ENCODE assay signal across 8 mouse cellular contexts in the genomic region with DNA sequence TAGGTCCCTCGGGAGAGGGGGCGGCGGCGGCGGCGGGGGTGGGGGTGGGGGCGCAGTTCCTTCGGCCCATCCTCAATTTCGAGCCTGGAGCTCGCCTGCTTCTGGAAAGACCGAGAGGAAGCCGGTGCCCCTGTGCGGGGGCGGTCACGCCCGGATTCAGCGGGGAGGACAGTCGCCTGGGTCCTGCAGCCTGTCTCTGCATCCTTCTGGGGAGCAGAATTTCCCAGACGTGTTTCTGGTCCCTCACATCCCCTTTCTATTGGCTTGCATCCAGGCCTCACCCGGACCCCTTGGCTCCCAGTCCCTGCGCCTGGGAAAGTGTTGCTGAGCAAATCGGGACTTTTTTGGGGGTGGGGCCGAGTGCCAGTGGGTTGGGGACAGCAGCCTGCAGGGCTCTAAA. TPM values are rescaled to one million over a fixed set of nuclear protein-coding genes. Genes with fewer than 3 reads are reported as not detected.
DNase-seq lines count a peak whose midpoint lies in the region; ATAC-seq and TF ChIP-seq lines count a peak whose summit lies in the region.

No protein-coding gene starts in this region.

- H3K9ac ChIP-seq in kidney, embryonic 16.5 days (replicated peaks; ENCODE audit: low read length): peak overlapping the region; percentile 68
- peak overlapping the region; percentile 77 for H3K9ac ChIP-seq in hindbrain, embryonic 12.5 days
- no peak overlapping the region for H3K9ac ChIP-seq in liver, adult 2 months (ENCODE audit: low read depth, low read length)

- no peak for DNase-seq in kidney, adult 18-20 months
- peak; percentile 35 for DNase-seq in ZHBTc4 (ENCODE audit: low read depth, low spot score)
- DNase-seq in forebrain, embryonic 10.5 days (ENCODE audit: extremely low spot score, low spot score): no peak
- DNase-seq in liver, adult 2 months (ENCODE audit: extremely low read depth, low read depth, low spot score): no peak

- peak overlapping the region; percentile 69 for H3K4me2 ChIP-seq in kidney, embryonic 16.5 days (replicated peaks; ENCODE audit: low read depth, low read length)
- peak overlapping the region; percentile 73 for H3K4me2 ChIP-seq in hindbrain, embryonic 12.5 days (replicated peaks)

- H3K4me1 ChIP-seq in kidney, embryonic 16.5 days (ENCODE audit: insufficient read depth, low read length): peaks cover 18% of the 10 kb centered on the region; the same call in 1 of the 2 replicates
- H3K4me1 ChIP-seq in forebrain, embryonic 10.5 days: peaks cover 20% of the 10 kb centered on the region
- peaks cover 5% of the 10 kb centered on the region; the same call in 1 of the 2 replicates for H3K4me1 ChIP-seq in hindbrain, embryonic 12.5 days
- peaks cover 4% of the 10 kb centered on the region; the same call in 1 of the 2 replicates for H3K4me1 ChIP-seq in liver, adult 2 months (ENCODE audit: control insufficient read depth, insufficient read depth, low read length)
- H3K4me1 ChIP-seq in olfactory bulb, adult 2 months (ENCODE audit: control insufficient read depth, insufficient read depth, low read length): peaks cover 4% of the 10 kb centered on the region; the same call in 1 of the 2 replicates

- no peaks in the 10 kb centered on the region for H3K27me3 ChIP-seq in kidney, embryonic 16.5 days (ENCODE audit: insufficient read depth, low read length)
- peaks cover 22% of the 10 kb centered on the region for H3K27me3 ChIP-seq in forebrain, embryonic 10.5 days (ENCODE audit: poor library complexity, severe bottlenecking)
- H3K27me3 ChIP-seq in hindbrain, embryonic 12.5 days: peaks cover 7% of the 10 kb centered on the region
- H3K27me3 ChIP-seq in liver, adult 2 months (ENCODE audit: control insufficient read depth, insufficient read depth, low read length): peaks cover 2% of the 10 kb centered on the region; the same call in 1 of the 2 replicates

- TF ChIP-seq CTCF in liver, adult 2 months (IDR thresholded peaks at IDR 0.05; ENCODE audit: low read depth, low read length): no peak
- TF ChIP-seq CTCF in olfactory bulb, adult 2 months (IDR thresholded peaks at IDR 0.05; ENCODE audit: insufficient read depth, low read depth, low read length): no peak

- no peaks in the 10 kb centered on the region for H3K36me3 ChIP-seq in kidney, embryonic 16.5 days (ENCODE audit: insufficient read depth, low read length)
- H3K36me3 ChIP-seq in forebrain, embryonic 10.5 days (replicated peaks): no peaks in the 10 kb centered on the region
- no peaks in the 10 kb centered on the region for H3K36me3 ChIP-seq in hindbrain, embryonic 12.5 days
- no peaks in the 10 kb centered on the region for H3K36me3 ChIP-seq in liver, adult 2 months (ENCODE audit: control insufficient read depth, insufficient read depth, low read length)

- no peak overlapping the region for H3K27ac ChIP-seq in kidney, embryonic 16.5 days (ENCODE audit: low read length)
- peak overlapping the region; percentile 87 for H3K27ac ChIP-seq in forebrain, embryonic 10.5 days
- H3K27ac ChIP-seq in hindbrain, embryonic 12.5 days: no peak overlapping the region
- H3K27ac ChIP-seq in liver, adult 2 months (replicated peaks; ENCODE audit: insufficient read depth, low read depth, low read length): no peak overlapping the region
- no peak overlapping the region for H3K27ac ChIP-seq in olfactory bulb, adult 2 months (ENCODE audit: insufficient read depth, low read depth, low read length)

- H3K79me2 ChIP-seq in liver, adult 2 months (ENCODE audit: control insufficient read depth, insufficient read depth, low read length): no peaks in the 10 kb centered on the region

- no peak for TF ChIP-seq POLR2A in liver, adult 2 months (IDR thresholded peaks at IDR 0.05; ENCODE audit: extremely low read depth, insufficient read depth, low read length)
- no peak for TF ChIP-seq POLR2A in olfactory bulb, adult 2 months (IDR thresholded peaks at IDR 0.05; ENCODE audit: insufficient read depth, low read depth, low read length)

- H3K4me3 ChIP-seq in kidney, embryonic 16.5 days (ENCODE audit: low read length): peak overlapping the region; percentile 69
- H3K4me3 ChIP-seq in forebrain, embryonic 10.5 days: peak overlapping the region; percentile 85
- peak overlapping the region; percentile 71 for H3K4me3 ChIP-seq in hindbrain, embryonic 12.5 days
- peak overlapping the region; percentile 14; the same call in 1 of the 2 replicates for H3K4me3 ChIP-seq in liver, adult 2 months (ENCODE audit: insufficient read depth, low read depth, low read length)
- H3K4me3 ChIP-seq in olfactory bulb, adult 2 months (ENCODE audit: insufficient read depth, low read depth, low read length): peak overlapping the region; percentile 63

- WGBS in kidney, embryonic 16.5 days: 0% methylated on average over 16 of the region's 23 CpGs
- WGBS in forebrain, embryonic 10.5 days: 1% methylated on average over 18 of the region's 23 CpGs
- WGBS in hindbrain, embryonic 12.5 days: 0% methylated on average over 22 of the region's 23 CpGs
- WGBS in liver, adult 2 months: 2% methylated on average over 23 of the region's 23 CpGs
- 0% methylated on average over 23 of the region's 23 CpGs for WGBS in olfactory bulb, adult 2 months

- ATAC-seq in kidney, embryonic 16.5 days (ENCODE audit: low FRiP score, low TSS enrichment): peak; percentile 64
- ATAC-seq in hindbrain, embryonic 12.5 days (ENCODE audit: low FRiP score): peak; percentile 73
- no peak for ATAC-seq in erythroblast, adult 5-6 weeks (replicated peaks; ENCODE audit: low FRiP score, poor library complexity, severe bottlenecking)

- H3K9me3 ChIP-seq in kidney, embryonic 16.5 days (ENCODE audit: low read length): no peaks in the 10 kb centered on the region
- peaks cover 4% of the 10 kb centered on the region; the same call in 1 of the 2 replicates for H3K9me3 ChIP-seq in forebrain, embryonic 10.5 days
- H3K9me3 ChIP-seq in hindbrain, embryonic 12.5 days (replicated peaks): no peaks in the 10 kb centered on the region

RNA-seq across cellular contexts. Expression of gene 1500009L16Rik, which starts 0.4 kb away (rescaled TPM):
- polyA plus RNA-seq in kidney, embryonic 16.5 days (2015; fragmentation: Nextera tagmentation; extraction: Ambion mirVana): 39.8 and 43.5 TPM in 2 replicates
- polyA plus RNA-seq in forebrain, embryonic 10.5 days (2016; fragmentation: Nextera tagmentation; extraction: Ambion mirVana): 44.0 and 49.2 TPM in 2 replicates
- 40.3 and 42.9 TPM in 2 replicates for polyA plus RNA-seq in hindbrain, embryonic 12.5 days (2016; fragmentation: Nextera tagmentation; extraction: Ambion mirVana)
- total RNA-seq in liver, adult 2 months (2014; rRNA removed): not detected in 2 replicates
- 0.12 TPM in 1 of 2 replicates, not detected in the other for polyA plus RNA-seq in liver, adult 2 months (2012; rRNA removed)
- not detected in 2 replicates for polyA plus RNA-seq in olfactory bulb, adult 2 months (2012; ENCODE audit: insufficient read depth, insufficient read length, low replicate concordance, missing spikeins)
- not detected in 2 replicates for total RNA-seq in erythroblast, adult 5-6 weeks (2015; ENCODE audit: low replicate concordance)
- not detected in 2 replicates for total RNA-seq in erythroblast, adult 5-6 weeks (2017; ENCODE audit: low replicate concordance)

Comparison
In these comparisons a context has a peak if more than half of its experiments do, and no peak if none do; other contexts are left out.
1. H3K4me3 ChIP-seq: peak in every context shown above with its lines; median percentile 85 in forebrain, embryonic 10.5 days; 71 in hindbrain, embryonic 12.5 days; 69 in kidney, embryonic 16.5 days; 63 in olfactory bulb, adult 2 months; 14 in liver, adult 2 months.